Mouse (Mus musculus): ENCODE data around the gene Fancg.
"Not testable (repeated sequence)": the region's sequence is repeated elsewhere in the genome, so short reads cannot be mapped to it uniquely, and the experiment has no call there.

Fancg gene

DNA sequence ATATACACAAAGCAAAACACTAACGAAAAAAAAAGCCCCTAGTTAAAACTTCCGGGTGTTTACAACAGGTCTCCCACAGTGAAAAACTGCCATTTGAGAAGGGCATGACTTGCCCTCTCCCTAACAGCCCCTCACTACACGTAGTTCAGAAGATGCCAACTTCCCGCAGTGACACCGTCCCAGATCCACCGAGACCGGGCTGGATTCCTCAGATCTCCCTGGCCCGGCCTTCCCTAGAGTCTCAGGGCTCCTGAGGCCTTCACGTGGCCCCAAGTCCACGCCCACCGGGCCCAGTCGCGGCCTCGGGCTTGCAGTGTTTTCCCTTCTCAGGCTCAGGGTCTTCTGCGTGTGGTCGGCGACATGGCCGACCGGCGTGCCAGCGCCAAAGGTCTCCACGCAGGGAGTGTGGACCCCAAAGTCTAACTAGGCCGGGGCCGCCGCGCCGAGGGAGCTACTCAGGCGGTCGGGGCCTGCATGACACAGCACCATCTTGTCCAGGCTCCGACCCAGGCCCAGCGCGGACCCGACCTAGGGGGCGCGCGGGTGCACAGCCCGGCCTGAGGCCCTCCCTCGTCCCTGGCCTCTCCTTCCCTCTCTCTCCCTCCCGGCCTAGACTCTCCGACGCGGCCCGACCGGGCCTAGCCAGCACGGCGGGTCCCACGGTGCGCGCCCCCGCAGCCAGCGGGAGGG, 10.7 kb downstream of the Fancg start:
- DNase-seq (ENCODE audit: low read depth) = peak; percentile 86

DNA sequence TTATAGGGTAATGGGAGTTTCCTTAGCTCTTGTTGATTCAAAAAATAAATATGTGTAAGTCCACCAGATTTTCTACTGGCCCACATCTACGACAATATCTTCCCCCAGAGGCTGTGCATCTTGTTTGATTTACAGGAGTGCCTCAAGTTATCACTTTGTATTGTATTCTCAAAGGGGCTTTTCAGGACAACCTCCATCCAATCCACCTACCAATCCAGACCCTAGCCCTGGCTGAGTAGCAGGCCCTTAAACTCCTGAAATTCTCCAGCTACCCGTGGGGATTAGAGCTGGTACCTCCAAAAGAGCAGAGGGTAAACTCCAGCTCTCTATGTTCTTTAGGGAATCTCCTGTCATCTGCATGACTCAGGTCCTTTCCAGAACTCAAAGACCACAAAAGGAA, 12.3 kb downstream of the Fancg start:
- no peak for DNase-seq (ENCODE audit: low read depth)

DNA sequence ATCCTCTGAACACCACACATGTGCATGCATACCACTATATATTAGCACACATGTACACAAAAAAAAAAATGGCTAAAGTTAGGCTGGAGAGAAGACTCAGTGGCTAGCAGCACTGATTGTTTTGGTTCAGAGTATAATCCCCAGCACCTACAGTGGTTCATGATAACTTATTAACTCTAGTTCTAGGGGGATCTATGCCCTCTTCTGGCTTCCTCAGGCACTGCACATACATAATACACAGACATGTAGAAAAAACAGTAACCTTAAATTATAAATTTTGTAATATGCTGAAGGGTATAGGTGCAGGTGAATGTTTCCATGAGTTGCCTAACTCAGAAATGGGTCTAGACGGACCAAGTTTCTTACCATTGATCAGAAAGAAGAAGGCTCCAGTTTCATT, 22.0 kb downstream of the Fancg start:
- DNase-seq (ENCODE audit: low read depth) = no peak

DNA sequence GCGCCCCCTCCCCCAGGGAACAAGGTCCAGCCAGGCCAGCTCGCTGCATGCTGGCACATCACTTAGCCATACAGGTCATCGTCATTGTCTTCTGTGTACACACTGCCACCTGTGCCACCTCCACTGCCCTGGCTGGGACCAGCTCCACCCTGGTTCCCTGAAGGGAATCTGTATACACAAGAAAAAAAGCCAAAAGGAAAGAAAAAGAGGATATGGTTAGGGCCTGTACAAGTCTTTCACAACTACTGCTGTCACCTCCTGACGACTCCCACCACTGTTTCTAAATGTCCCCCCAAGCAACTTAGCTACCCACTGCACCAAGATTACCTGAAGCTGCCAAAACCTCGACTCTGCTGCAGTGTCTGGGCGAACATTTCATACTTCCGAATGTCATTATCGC, 29.8 kb downstream of the Fancg start:
- DNase-seq (ENCODE audit: low read depth) = not testable (repeated sequence)

DNA sequence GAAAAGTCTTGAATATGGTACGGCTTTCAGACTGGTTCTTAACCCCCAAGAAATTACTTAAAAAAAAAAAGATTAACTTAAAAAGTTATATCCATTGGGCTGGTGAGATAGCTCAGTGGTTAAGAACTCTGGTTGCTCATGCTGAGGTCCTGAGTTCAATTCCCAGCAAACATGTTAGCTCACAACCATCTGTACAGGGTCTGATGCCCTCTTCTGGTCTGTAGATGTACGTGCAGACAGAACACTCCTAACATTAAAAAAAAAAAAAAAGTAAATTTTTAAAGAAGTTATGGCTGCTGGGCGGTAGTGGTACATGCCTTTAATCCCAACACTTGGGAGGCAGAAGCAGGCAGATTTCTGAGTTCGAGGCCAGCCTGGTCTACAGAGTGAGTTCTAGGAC, 32.2 kb downstream of the Fancg start:
- DNase-seq (ENCODE audit: low read depth) = peak; percentile 44

DNA sequence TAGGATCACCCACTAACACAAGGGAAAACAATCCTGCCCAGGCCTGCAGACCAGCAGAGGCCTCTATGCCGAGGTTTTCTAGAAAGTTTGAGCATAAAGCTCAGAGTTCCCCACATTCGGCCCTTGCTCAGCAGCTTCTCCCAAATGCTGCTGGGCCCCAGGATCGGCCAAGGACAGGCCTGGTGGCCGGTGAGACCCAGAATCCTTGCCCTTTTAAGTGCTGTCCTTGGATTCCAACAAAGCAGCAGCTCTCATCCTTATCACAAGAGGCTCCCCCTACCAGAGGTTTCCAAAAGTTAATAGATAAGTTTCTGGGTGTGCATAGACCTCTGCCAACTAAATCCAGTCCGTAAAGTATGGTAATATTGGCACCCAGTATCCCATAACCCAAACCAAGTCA, 36.4 kb downstream of the Fancg start:
- DNase-seq (ENCODE audit: low read depth) = no peak

DNA sequence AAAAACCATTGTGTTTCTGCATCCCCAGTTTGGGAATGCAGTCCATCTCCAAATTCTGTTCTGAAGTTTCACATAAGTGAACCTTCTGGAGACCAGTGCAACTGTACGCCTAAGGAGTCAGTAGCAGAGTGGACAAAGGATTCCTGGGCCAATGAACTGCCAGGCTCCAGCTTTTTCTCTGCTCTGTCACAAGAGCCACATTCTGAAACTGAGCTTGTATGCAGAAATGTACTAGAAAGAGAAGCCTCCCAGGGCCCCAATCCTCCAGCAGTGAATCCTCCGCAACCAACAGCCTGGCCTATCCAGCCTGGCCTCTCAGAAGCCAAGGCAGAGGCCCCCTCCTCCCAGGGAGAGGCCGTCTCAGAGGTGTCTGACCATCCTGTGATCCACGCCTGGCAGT, 37.4 kb downstream of the Fancg start:
- DNase-seq (ENCODE audit: low read depth) = no peak

DNA sequence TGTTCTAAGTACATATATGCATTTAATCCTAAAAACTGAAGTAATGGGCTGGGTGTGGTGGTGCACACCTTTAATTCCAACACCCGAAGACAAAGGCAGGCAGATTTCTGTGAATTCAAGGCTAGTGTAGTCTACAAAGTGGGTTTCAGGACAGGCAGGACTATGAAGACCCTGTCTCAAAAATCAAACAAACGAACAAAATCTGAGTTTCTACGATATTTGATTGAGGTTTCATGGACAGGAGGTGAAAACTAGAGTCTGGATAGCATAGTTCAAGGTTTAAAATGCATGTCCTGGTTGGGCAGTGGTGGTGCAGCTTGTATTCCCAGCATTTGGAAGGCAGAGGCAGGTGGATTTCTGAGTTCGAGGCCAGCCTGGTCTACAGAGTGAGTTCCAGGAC, 41.0 kb downstream of the Fancg start, which contains the start of gene 1700022I11Rik:
TSS of gene 1700022I11Rik (plus strand) at position 301 of the 400 bp plus-strand sequence.
- DNase-seq (ENCODE audit: low read depth) = no peak

DNA sequence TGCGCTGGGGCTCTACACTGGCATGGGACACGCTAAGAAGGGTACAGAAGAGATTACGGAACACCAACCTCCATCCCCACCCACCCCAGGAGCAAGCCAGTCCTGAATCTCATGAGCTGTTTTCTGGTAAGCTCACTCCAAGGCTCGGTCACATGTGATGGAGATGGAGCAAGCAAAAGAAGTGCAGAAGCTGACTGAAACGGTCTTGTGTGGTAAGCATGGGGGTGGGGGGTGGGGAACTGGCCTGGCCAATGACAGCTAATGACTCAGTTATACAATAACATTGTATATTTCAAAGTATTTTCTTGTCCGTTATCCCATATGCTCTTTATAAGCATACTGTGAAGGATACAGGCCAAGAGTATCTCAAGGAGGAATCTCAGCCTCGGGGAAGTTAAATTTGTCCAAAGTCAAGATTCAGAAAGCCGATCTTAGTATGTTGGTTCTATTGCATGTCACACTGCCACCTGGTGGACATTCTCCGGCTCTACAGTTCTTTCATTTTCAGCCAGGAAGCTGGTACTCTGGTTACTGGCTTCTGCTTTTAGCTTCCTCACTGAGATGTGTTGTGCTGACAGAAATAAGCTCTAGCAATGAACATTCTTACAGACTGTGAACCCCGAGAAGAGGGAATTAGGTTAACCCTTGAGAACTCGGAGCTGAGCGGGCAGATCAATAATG, 45.1 kb downstream of the Fancg start:
- peak; percentile 90 for DNase-seq (ENCODE audit: low read depth)

DNA sequence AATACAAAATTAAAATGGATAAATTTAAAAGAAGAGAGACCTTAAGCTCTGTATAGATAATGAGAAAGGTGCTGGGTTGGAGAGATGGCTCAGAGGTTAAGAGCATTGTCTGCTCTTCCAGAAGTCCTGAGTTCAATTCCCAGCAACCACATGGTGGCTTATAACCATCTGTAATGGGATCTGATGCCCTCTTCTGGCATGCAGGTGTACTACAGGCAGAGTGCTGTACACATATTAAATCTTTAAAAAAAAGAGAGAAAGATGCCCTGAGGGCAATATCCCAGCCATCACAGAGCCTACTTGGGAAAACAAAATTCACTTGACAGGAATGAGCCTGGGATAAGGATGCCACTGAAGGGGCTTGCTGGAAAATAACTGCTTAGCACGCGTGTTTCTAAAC, 46.8 kb downstream of the Fancg start:
- peak; percentile 43 for DNase-seq (ENCODE audit: low read depth)

DNA sequence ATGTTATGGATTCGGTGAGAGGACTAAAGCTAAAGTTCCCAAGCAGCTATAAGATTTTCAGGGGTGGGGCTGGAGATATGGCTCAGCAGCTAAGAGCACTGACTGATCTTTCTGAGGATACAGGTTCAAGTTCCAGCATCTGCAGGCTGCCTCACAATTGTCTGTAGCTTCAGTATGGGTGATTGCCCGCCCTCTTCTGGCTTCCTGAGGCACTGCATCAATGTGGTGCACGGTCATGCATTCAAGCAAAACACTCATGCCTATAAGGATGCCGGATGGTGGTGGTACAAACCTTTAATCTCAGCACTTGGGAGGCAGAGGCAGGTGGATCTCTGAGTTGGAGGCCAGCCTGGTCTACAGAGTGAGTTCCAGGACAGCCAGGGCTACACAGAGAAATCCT, 48.7 kb downstream of the Fancg start:
- DNase-seq (ENCODE audit: low read depth) = peak; percentile 81

DNA sequence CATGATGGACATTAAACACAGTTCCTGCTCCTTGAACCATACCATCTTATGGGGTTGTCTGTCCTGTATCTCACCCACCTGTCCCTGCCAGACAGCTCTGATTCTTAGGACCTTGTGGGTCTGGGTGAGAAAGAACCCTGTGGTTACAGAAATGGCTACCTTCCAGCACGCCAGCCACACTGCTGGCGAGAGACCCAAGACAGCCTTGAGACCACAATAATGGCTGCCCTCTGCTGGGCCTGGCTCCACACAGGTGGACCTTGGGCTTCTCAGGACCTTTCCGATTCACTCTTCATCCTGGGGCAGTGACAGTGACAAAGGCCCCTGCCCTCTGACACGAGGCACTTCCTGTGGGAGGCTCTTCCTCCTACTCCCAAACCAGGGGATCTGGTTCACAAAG, 50.9 kb downstream of the Fancg start:
- no peak for DNase-seq (ENCODE audit: low read depth)

DNA sequence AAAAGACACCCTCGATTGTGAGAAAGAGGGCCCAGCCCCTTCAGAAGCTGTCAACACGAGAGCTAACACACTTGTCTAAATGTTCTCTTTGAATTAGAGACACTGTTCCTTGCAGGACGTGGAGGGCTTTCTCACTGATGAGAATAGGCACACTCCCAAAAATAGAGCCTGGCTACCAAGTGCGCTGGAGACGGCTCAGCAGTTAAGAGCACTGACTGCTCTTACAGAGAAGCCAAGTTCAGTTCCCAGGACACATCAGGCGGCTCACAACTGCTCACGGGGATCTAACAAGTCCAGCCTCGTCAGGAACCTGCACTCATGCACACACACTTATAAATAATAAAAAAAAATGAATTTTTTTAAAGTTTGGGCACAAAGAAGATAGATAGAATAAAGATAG, 51.4 kb downstream of the Fancg start:
- no peak for DNase-seq (ENCODE audit: low read depth)

DNA sequence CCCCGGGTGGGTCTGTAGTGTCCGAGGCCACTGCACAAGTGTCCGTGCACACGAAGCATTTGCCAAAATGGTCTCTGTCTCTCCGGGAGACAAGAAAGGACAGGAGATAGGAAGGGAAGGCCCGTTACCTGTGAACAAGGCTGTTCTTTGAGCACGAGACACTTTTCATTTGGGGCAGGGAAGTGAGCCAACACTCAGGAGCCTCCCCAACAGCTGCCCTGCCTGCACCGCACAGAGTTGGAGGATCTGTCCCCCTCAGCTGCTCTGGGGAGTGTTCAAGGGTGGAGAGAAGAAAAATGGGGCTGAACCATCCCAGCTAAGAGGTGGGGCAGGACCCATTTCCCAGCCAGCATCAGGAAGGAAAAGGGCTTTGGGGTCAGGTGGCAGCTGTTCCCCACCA, 52.3 kb downstream of the Fancg start:
- DNase-seq (ENCODE audit: low read depth) = no peak

DNA sequence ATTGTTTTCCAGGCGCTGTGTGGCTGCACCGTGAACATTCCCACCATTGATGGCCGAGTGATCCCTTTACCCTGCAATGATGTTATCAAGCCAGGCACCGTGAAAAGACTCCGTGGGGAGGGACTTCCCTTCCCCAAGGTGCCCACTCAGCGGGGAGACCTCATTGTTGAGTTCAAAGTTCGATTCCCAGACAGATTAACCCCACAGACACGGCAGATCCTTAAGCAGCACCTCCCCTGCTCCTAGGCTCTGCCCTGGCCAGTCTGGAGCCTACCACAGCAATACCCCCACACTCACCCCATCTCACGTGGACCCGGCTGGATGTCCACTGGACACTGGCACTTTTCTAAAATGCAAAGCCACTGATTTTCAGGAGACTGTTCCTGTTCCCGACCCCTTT, 53.0 kb downstream of the Fancg start:
- no peak for DNase-seq (ENCODE audit: low read depth)

DNA sequence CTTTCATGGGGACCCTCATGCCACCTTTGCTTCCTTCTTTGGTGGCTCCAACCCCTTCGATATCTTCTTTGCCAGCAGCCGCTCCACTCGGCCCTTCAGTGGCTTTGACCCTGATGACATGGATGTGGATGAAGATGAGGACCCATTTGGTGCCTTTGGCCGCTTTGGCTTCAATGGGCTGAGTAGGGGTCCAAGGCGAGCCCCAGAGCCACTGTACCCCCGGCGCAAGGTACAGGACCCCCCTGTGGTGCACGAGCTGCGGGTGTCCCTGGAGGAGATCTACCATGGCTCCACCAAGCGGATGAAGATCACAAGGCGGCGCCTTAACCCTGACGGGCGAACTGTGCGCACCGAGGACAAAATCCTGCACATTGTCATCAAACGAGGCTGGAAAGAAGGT, 53.7 kb downstream of the Fancg start:
- DNase-seq (ENCODE audit: low read depth) = no peak

DNA sequence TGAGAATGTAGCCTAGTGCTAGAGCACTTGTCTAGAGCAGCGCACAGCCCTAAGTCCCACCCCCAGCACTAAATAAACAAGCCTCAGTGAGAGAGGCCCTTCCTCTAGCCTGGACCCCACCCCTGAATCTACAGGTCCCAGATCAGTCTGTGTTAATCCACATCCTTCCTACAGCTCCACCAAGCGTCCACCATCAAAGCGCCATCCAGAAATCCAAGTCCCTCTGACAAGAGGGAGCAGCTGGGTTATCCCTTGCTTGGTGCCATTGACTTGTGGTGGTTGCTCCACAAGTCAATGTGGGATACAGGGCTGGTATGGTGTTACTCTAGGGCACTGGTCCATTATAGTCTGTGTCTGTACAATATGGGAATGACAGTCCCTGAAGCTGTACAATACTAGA, 55.1 kb downstream of the Fancg start:
- DNase-seq (ENCODE audit: low read depth) = no peak

DNA sequence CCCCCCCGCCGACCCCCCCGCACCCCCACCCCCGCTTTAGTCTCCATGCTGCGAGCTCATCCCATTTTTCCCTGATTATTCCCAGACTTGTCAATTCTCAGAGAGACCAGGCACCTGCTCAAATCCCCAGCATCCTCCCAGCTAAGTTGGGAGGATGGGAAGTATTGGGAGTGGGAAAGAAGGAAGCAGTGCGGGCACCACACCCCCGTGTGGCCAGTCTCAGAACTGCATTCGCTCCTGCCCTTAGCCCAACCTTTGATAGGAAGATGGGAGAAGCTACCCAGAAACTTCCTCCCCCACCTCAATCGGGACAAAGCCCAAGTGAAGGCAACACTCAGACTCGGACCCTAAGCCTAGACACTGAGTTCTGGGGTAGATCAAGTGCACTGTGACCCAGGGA, 56.0 kb downstream of the Fancg start:
- peak; percentile 62 for DNase-seq (ENCODE audit: low read depth)

DNA sequence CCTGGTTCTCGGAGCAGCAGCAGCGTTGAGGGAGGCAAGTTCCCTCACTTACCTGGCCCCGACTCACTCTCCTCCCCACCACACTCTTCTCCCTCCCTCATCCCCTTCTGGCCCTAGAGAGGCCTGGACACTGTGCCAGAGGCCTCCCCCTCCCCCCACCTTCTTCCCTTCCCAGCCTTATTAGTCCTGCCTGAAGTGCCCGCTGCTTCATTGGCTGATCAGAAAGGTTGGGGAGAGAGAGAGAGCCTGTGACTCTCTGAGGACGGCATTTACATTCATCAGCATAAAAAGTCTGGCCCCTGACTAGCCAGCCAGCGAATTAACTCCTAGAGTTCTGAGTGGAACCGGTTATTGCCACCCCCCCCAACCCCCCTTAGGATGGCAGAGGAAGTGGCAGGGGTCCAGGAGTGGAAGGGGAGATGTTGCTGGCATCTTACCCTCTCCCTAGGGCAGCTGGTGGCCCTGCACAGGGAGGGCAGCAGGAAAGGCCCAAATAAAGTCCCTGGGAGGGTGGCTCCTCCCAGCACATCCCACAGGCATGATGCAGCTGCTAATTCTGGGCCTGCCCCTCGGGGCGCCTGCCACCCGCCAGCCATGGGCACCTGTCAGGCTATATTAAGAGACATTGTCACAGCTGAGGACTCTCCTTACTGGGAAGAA, 56.7 kb downstream of the Fancg start:
- no peak for DNase-seq (ENCODE audit: low read depth)

DNA sequence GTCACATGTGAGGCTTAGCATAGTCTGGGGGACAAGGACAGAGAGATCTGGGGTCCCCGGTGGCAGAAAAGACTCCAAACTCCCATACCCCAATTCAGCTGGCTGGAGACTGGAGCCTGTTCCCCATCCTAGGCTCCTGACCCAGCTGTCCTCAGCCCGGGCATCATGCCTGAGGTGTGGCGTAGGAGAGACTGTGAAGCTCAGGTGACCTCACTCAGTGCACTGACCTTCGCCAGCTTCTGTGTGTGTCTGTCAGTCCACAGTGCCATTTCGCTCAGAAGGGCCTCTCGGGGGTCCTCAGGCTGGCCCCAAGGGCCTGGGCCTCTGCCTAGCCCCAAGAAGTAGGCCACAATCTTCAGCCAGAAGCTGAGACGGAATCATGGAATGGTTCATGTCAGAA, 57.7 kb downstream of the Fancg start:
- no peak for DNase-seq (ENCODE audit: low read depth)

Data from induced T-regulatory cell, adult 2 months (primary cell).